Mouse (Mus musculus): Measurements from ENCODE around the gene Mindy1.
A peak's percentile ranks its signal among the peaks of the same experiment; 100 is the strongest.

Mindy1 gene

DNA sequence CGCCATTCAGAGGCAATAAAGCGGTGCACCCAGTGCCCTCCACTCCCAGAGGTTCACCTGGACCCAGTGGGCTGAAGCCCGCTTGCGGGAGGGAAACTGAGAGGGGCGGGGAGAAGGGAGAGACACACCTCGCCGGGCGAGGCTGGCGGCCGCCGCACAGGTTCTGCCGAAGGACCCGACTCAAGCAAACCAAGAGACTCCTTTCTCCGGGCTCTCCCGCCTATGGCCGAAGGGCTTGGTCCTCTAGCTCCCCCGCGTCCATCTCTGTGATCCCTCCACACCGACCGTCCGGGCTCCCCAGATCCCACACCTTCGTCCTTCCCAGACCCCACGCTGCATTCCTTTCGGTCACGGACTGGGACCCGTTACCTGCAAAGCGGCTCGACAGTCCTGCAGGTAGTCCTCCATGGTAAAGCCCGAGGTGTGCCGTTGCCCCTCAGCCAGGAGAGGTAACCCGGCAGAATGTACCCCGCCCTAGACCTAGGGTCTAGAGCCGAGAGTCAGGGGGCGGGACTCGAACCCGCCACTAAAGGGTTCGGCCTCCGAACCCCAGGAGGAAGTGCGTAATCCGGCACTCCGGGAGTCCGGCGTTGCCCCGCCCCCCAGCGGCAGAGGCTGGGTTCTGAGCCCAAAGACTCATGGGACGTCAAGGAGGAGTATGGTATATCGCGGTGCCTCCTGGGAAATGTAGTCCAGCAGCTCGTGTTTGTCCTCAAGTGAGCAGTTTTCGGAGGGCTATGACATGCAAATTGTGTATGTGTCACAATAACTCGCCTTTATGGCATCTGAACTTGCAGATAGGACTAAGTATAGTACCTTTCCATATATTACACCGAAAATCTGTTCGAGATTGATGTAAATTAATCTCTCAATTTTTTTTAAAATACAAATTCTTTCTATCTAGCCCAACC is at the start of gene Mindy1, which contains the start of gene Prune1:
Mindy1 (plus strand) TSS at position 130 of the 911 bp plus-strand sequence.
Prune1 (minus strand) TSS at position 861 of the 911 bp plus-strand sequence.
- DNase-seq, result peak; percentile 100

- no peak for DNase-seq
Measured at GRCm38 (mm10) chr3:95232771-95233170, 48.4 kb upstream of the Mindy1 start.

DNA sequence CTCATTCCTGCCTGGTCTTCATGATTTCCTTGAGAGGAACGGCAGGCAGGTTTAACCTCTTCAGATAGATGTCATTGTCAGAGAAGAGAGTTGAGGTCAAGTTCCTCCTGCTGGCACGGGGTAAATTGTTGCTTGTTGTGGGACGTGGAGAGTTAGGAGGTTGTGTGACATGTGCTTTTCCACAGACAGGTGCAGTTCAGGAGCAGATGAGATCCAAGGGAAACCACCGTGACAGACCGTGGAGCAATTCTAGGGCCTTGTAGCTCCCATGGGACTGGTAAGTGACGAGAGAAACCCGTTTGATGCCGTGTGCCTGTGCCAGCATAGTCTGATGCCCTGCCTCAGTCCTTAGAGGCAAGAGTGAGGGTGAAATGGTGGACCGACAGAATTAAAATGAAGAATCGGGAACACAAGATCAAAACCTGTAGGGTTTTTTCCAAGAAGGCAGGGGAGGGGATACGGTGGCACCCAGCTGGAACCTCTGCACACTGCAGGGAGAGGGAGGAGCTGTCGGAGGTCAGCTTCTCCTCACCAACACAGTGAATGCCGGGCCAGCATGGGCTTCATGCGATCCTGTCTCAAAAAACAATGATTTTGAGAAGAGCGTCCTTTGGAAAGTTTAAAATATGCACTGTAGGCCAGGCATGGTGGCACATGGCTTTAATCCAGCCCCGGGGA is 47.7 kb upstream of the Mindy1 start:
- no peak for DNase-seq

DNA sequence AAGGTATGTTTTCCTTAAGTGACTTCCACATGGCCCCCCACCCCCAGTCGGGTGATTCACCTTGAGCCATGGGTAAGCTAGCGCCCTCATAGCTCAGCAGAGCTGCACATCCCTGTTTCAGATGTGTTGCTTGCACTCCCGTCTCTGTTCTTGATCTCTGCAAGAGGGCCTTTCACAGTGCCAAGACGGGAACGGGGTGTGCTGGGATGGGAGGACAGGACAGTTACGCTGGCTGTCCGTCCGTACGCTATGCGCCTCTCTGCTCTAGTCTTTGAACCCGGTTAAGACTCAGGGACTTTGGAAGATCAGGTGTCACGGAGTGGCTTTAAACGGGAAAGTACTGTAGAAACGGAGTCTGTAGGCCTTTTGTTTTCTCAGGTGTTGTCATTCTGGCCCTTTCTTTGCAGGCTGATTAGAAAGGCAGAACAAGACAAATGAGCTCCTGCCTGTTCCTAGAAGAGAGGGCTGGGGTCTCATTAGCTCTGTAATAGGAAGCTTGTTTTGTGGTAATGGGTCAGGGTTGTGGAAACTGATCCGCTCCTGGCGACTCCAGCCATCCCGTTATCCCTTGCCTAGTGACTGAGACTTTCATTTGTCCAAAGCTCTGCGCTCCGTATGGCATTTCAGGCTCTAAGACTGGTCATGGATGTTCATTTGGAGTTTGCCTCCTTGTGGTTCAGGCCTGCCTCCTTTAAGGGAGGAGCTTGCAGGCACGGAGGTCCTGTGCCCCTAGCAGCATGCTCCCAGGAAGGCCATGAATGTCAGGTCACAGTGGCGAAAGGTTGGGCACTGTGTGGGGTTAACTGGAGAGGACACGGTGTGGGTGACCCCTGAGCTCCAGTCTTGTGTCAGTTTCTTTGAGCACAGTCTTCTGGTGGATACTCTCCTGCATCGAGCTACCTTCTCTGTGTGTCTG is 45.5 kb upstream of the Mindy1 start:
- no peak for DNase-seq

DNA sequence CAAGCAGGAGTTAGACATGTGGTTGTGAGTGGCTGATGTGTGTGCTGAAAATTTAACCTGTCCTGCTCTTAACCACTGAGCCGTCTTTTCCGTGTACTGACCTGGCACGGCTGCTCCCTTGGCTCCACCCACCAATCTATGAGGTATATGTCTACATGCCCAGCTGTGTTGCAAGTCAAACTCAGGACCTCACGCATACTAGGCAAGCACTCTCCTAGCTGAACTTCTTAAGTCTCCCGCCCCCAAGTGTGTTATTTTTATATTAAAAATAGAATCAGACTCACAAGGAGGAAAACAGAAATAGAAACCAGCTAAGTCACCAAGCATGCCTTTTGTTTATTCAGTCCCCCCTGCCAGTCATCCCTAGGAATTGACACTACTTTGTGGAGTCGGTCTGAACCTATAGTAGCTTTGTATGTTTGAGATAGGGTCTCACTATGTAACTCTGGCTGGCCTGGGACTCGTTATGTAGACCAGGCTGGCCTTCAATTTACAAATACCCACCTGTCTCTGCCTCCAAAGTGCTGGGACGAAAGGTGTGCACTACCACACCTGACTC is 43.5 kb upstream of the Mindy1 start:
- DNase-seq, result no peak

GRCm38 (mm10) chr3:95239022-95239421 is 42.1 kb upstream of the Mindy1 start:
- no peak for DNase-seq

- no peak for DNase-seq
Measured at GRCm38 (mm10) chr3:95239971-95240370, 41.2 kb upstream of the Mindy1 start.

- DNase-seq, result no peak
Measured at GRCm38 (mm10) chr3:95240900-95241299, 40.2 kb upstream of the Mindy1 start.

GRCm38 (mm10) chr3:95241498-95241897 is 39.6 kb upstream of the Mindy1 start, which contains the start of gene Gm128:
TSS of gene Gm128 (minus strand) at chr3:95241598.
- DNase-seq, result no peak

DNA sequence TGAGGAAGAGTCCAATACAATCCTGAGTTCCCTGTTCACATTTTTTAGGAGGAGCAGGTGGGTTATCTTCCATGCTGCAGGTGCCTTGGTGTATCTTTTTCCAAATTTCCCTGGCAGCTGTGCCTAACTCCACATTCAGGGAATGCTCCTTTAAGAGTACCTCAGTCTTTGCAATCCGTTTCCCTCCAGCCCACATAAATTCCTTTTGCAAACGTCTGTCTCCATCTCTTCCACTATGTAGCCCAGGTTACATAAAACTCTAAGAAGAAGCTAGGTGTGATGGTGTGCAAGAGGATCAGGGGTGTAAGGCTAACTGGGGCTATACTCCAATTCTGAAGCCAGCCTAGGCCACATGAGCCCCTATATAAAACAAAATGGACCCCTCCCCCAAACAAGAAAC is 38.1 kb upstream of the Mindy1 start:
- DNase-seq, result no peak

GRCm38 (mm10) chr3:95246465-95247231 is 34.5 kb upstream of the Mindy1 start:
- no peak for DNase-seq

DNA sequence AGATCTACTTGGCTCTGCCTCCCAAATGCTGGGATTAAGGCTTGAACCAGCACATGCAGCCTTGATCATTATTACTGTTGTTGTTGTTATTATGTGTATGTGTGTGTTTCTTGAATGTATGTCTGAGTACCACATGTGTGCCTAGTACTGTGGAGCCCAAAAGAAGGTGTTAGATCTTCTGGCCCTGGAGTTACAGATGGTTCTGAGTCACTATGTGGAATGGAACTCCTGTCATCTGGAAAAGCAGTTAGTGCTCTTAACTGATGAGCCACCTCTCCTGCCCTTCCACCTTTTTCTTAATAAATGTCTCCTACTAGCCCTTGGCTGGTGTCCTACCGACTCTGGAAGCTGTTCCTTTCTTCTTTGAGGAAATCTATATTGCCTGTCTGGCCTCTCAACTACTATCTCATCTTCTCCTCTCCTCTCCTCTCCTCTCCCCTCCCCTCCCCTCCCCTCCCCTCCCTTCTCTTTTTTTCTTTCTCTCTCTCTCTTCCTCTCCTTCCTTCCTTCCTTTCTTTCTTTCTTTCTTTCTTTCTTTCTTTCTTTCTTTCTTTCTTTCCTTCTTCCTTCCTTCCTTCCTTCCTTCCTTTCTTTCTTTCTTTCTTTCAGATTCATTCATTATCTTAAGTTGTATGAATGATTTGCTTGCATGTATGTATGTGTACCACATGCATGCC is 33.3 kb upstream of the Mindy1 start:
- DNase-seq, result no peak

DNA sequence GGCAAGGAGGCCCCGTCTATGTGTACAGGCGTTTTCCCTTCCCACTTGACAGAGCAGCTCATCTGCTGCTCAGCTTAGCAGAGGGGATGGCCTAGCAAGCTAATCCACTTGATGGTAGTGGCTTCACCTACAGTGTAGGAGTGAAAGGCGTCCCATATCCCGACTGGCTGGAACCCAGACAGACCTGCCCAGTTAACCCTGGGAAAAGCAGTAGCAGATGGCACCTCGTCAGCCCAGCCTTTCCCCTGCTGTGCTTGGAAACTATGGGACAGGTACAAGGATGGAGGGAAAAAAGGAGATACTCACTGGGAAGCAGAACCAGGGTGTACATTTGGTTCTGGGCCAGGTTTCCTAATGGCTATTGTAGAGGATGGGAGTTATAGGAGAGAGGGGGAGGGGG is 30.8 kb upstream of the Mindy1 start:
- no peak for DNase-seq

- no peak for DNase-seq
Measured at GRCm38 (mm10) chr3:95250783-95251424, 30.2 kb upstream of the Mindy1 start, which contains the start of gene Bnipl. TSS of gene Bnipl (minus strand) at chr3:95251193.

GRCm38 (mm10) chr3:95256931-95257330 is 24.2 kb upstream of the Mindy1 start:
- no peak for DNase-seq

DNA sequence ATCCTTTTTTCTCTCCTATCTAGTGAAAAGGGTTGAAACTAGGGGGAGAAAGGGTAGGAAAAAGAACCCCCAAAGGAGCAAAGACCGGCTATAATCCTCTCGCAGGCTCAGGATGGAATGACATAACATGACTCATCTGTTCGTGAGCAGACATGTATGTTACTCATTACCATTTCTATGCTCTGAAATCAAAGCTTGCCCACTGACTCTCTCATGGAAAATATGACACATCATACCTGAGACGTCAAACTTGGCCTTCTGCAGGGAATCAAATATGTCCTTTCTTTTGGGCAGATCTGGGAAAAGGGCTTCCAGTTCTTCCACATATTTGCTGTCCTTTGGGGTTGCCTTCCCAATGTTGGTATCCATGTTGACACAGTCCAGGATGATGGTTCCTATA is 19.2 kb upstream of the Mindy1 start:
- no peak for DNase-seq

- peak; percentile 84 for DNase-seq
Measured at GRCm38 (mm10) chr3:95263089-95263739, 17.9 kb upstream of the Mindy1 start.

DNA sequence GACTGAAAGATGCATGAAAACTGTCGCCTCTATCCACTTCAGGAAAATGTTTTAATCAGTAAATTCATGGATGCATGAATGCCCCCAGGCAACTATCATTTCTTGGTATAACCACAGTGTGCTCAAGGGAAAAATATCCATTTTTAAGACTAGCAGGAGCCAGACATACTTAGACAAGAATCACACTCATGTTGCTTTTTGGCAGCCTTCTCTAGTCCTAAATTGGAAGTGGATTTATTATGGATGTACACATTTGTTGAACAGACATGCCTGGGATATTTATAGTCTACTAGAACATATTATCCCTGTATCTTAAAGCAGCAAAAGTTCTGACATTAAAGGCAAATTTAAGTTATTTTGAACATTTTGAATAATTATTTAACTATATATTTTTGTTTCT is 16.4 kb upstream of the Mindy1 start:
- no peak for DNase-seq

- DNase-seq, result no peak
Measured at GRCm38 (mm10) chr3:95266052-95266451, 15.1 kb upstream of the Mindy1 start.

DNA sequence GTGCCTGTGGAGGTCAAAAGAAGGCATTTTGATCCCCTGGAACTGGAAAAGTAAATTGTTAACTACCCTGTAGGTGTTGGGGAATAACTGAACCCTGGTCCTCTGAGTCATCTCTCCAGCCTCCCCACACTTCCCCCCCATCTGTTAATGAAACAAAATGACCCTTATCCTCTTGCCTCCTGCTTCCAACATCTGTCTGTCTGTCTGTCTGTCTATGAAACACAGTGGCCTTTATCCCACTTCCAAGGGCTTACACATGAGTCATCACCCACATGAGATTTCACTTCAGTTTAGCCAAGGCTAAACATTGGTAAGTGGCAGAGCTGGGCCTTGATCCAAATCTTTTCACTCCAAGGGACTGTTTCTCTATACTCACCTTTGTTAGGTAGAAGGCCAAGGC is 13.3 kb upstream of the Mindy1 start:
- no peak for DNase-seq
